Mouse (Mus musculus) forelimb bud, embryonic 11.5 days (tissue): ENCODE measurements around the gene Arhgap33.
"Not testable (repeated sequence)": the region's sequence is repeated elsewhere in the genome, so short reads cannot be mapped to it uniquely, and the experiment has no call there.

Experiments used
- DNase-seq: peaks from one replicate; pipeline ENCODE4 v3.0.0-alpha.2; 2012; ENCODE audit warnings: low read depth, low spot score

Gene Arhgap33

DNA sequence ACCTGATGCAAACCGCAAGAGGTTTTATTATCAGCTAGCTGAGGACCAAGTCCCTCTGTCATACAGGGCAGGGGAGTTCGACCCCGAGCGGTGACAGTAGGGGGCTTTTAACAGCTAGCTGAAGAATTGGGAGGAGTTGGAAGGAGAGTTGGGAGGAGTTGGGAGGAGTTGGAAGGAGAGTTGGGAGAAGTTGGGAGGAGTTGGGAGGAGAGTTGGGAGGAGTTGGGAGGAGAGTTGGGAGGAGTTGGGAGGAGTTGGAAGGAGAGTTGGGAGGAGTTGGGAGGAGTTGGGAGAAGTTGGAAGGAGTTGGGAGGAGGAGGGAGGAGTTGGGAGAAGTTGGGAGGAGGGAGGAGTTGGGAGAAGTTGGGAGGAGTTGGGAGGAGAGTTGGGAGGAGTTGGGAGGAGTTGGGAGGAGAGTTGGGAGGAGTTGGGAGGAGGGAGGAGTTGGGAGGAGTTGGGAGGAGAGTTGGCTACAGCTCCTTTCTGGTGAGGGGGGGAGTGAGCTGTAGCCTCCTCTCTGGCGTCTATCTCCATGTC lies 39.3 kb downstream of the Arhgap33 start:
- DNase-seq, result not testable (repeated sequence)

DNA sequence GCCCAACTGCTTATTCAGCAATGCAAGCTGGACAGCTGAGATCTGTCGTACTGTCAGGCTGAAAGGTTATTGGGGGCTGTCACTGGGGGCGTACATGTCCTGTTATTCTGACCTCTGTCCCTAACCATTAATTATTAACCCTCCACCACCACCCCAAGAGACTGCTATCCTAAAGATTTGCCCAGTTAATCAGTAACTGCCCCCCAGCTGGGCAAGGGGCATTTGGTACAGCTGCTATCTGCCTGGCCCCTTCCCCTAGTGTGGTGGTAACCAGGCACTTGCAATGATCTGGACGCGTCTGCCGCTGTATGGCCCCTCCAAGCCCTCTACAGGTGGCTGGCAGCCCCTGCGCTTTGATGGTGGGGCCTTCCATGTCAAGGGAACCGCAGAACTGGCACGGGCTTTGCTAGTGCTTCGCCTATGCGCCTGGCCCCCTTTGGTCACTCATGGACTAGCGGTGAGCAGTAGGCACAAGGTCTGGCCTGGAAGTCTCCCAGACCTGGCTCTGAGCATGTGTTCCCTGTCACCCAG lies 41.4 kb downstream of the Arhgap33 start, which contains the start of gene Prodh2:
Prodh2 (plus strand) TSS at position 222 of the 531 bp plus-strand sequence.
- DNase-seq, result no peak

DNA sequence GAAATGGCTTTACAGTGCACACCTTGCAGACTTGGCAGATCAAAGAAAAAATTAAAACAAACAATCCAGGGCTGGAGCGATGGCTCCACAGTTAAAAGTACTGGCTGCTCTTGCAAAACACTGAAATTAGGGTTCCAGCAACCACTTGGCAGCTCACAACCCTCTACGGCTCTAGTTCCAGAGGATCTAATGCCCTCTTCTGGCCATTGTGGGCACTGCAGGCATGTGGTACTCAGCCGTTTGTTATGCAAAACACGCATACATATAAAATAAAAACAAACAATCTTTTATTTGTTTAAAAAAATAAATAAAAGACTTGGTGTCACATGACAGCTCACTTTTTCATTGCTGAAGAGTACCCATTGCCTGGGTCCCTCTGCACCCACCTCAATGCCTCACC lies 42.1 kb downstream of the Arhgap33 start:
- DNase-seq, result peak; percentile 74

DNA sequence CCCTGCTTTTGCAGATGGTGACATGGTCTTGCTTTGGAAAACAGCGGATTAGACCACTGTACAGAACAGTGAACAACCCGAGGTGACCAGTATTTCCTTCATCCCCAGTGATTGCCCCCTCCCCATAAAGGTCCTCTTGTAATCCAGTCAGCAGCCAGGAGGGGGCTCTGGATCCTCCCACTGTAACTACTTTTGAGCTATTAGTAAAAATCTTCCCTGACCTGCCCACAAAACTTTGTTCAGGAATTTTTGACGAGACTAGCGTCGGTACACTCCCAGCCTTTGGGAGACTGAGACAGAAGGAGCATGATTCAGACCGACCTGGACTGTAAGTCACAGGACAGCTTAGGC lies 43.9 kb downstream of the Arhgap33 start:
- DNase-seq, result no peak

DNA sequence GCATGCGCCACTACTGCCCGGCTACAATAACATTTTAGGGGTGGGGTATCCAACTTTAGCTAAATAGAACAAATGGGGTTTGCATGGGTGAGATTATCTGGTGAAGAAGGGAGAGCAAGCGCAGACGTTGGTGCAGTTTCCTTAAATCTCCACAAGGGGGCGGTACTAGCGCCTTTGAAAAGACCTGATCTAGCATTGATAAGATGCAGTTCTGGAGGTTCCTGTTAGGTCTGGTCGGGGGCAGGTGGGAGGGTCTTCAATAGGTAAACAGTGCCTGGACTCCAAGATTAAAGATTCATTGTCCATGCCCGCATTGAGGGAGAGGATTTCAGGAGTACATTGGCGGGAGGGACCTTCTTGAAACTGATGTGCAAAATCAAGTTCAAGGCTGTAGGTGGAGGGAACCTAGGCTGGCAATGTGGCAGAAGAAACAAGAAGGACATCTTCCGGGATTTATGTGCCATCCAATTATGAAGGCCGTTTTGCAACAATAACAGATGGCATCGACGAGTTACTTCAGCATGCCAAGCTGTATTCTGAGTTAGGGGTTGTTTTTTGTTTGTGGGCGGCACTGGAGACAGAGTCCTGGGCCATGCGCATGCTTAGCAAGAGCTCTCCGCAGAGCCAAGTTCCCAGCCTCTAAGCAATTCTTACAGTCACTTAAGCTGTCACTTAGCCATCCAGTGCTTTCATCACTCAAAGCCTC lies 44.5 kb downstream of the Arhgap33 start:
- DNase-seq, result peak; percentile 40

DNA sequence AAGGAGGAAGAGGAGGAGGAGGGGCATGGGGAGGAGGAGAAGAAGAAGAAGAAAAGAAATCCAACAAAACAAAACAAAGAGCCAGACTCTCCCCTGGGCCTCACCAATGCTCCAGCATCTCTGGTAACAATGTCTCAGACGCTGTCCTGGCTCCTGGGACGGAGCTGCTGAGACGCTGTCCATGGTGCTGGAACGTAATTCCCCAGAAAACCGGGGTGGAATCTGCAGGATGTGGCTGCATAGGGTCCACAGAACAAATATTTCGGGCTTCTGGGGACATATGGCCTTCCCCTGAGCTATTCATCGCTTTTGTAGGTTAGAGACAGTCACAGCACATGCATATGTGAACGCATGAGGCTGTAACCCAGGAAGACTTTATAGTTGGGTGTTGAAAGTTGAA lies 50.6 kb downstream of the Arhgap33 start:
- peak; percentile 74 for DNase-seq

DNA sequence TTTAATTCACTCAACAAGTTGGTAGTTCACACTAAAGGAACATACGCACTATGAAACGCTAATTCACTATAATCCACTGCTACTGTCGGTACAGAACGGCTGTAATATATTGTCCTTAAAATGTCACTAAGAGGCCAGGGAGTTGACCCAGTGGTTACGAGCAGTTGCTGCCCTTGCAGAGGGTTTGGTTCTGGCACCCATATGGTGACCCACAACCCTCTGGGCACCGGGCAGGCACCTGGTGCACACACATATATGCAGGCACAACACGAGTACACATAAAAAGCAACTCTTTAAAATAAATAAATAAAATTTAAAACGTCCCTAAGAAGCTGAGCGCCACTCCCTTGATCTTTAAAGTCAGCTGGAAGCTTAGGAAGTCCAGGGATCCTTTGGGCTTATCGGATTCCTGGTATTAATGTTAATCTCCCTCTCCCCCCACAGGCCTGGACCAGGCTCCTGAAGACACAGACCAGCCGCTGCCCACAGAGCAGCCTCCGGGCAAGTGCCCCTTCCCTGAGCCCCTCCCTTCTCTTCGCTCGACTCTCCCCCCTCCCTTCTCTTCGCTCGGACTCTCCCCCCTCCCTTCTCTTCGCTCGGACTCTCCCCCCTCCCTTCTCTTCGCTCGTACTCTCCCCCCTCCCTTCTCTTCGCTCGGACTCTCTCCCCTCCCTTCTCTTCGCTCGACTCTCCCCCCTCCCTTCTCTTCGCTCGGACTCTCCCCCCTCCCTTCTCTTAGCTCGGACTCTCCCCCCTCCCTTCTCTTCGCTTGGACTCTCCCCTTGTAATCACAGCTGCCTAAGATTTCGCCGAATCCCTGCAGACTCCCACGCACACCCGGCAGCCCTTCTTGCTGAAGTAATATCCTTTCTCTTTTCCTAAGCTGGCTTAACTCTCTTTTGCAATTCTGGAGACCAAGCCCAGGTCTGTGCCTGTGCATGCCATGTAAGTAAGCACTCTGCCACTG lies 57.2 kb downstream of the Arhgap33 start:
- no peak for DNase-seq

DNA sequence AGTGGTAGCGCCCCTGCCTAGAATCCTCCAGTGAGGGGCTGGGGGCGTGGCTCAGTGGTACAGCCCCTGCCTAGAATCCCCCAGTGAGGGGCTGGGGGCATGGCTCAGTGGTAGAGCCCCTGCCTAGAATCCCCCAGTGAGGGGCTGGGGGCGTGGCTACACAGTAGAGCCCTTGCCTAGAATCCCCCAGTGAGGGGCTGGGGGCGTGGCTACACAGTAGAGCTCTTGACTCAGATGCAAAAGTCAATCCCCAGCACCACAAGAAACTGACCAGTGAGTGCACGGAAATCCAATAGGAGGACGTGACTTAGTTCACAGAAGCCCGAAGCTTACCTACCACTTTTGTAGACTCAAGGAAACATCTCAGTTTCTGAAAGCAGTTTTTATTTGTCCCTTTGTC lies 58.7 kb downstream of the Arhgap33 start:
- DNase-seq, result not testable (repeated sequence)

DNA sequence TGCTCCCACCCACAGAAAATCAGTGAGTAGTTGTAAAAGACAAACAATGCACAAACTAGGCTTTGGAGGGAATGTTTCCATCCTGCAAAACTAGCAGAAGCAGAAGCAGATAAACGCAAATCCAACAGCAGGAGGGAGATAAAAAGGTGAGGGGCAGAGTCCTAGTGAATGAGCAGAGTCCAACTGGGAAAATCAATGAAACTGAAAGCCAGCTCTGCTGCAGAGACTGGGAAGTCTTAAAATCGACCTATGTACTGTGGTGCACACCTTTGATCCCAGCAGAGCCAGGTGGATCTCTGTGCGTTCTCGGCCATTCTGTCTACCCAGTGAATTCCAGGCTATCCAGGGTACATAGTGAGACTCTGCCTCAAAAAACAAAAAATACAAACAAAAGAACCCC lies 59.9 kb downstream of the Arhgap33 start:
- DNase-seq, result no peak

DNA sequence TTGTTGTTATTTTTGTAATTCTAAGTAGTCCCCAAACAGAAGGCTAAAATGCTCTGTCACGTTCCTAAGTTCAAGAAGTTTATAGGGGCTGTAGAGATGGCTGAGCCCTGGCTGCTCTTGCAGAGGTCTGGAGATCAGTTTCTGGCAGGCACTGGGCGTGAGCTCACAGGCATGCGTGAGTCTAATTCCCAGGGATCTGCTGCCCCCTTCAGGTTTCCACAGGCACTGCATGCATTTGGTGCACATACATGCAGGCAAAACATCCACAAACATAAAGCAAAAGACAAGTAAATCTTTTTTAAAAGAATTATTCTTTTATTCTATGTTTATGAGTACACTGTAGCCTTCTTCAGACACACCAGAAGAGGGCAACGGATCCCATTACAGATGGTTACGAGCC lies 62.4 kb downstream of the Arhgap33 start:
- DNase-seq, result peak; percentile 43
